Mouse (Mus musculus): Measurements from ENCODE around the gene Rpl29. TPM values are rescaled to one million over a fixed set of nuclear protein-coding genes. Genes with fewer than 3 reads are reported as not detected.

The Rpl29 gene
- 347 TPM for polyA plus RNA-seq (2015; fragmentation: Illumina TruSeq; extraction: RNeasy Lipid Tissue Mini Kit (QIAGEN cat#74804); ENCODE audit: insufficient read depth, low replicate concordance)

DNA sequence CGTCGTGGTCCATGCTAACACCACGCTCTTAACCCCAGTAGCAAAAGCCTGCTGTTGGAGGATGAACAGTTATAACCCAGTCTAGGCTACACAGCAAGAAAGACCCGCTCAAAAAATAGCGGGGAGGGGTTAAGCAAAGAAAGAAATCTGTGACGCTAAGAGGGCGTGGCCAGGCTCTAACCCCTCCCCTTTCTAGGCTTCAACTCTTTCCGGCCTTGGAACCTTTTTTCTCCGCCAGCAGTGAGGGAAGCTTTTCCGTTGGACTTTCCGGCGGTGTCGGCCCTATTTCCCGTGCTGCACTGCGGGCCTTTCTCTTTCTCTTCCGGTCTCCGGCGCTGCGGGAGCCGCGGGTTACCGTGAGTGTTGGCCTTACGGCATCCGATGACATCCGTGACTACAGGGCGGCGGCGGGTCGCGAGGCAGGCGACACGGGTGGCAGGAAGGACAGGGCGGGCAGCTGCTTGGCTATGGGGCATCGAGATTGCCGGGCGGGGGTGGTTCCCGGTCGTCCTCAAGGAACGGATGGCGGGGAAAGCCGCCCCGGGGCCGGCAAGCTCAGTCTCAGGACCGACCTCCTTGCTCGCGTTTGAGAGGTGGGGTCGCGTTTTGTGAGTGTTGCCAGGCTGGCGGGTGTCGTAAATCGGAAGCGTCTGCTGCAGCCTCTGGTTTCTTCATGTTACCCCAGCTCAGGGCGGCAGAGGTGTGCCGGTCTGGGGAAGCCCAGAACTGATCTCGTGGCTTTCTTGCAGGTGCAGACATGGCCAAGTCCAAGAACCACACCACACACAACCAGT is at the start of gene Rpl29:
Gene Rpl29 (plus strand): TSS at position 234 of the 794 bp plus-strand sequence.

GRCm38 (mm10) chr9:106447348-106447747 is 18.1 kb downstream of the Rpl29 start, which contains the start of the genes Abhd14b and Abhd14a:
Abhd14b (plus strand) TSS chr9:106447459.
Abhd14a (minus strand) TSS chr9:106447678.

GRCm38 (mm10) chr9:106453271-106454070 is 24.2 kb downstream of the Rpl29 start, which contains the start of gene Pcbp4:
Pcbp4 (plus strand) TSS chr9:106453291.

GRCm38 (mm10) chr9:106465571-106466200 is 36.4 kb downstream of the Rpl29 start, which contains the start of gene Gpr62:
Gpr62 (minus strand) TSS chr9:106465938.

GRCm38 (mm10) chr9:106475663-106476001 is 46.4 kb downstream of the Rpl29 start, which contains the start of gene Rrp9:
Rrp9 (plus strand) TSS chr9:106475963.

GRCm38 (mm10) chr9:106476924-106477484 is 47.8 kb downstream of the Rpl29 start, which contains the start of gene Parp3:
Parp3 (minus strand) TSS chr9:106476949.

Other genes starting within 250 kb of the Rpl29 start
- 67.1 TPM for gene Ppm1m, start 229.7 kb upstream of the Rpl29 start, polyA plus RNA-seq (2015; fragmentation: Illumina TruSeq; extraction: RNeasy Lipid Tissue Mini Kit (QIAGEN cat#74804); ENCODE audit: insufficient read depth, low replicate concordance)
- gene Twf2, start 226.3 kb upstream of the Rpl29 start, polyA plus RNA-seq (2015; fragmentation: Illumina TruSeq; extraction: RNeasy Lipid Tissue Mini Kit (QIAGEN cat#74804); ENCODE audit: insufficient read depth, low replicate concordance): 53.0 TPM
- 31.3 TPM for gene Tlr9, start 206.9 kb upstream of the Rpl29 start, polyA plus RNA-seq (2015; fragmentation: Illumina TruSeq; extraction: RNeasy Lipid Tissue Mini Kit (QIAGEN cat#74804); ENCODE audit: insufficient read depth, low replicate concordance)
- gene Alas1, start 180.8 kb upstream of the Rpl29 start, polyA plus RNA-seq (2015; fragmentation: Illumina TruSeq; extraction: RNeasy Lipid Tissue Mini Kit (QIAGEN cat#74804); ENCODE audit: insufficient read depth, low replicate concordance): 34.6 TPM
- 1.4 TPM for gene Poc1a, start 148.4 kb upstream of the Rpl29 start, polyA plus RNA-seq (2015; fragmentation: Illumina TruSeq; extraction: RNeasy Lipid Tissue Mini Kit (QIAGEN cat#74804); ENCODE audit: insufficient read depth, low replicate concordance)
- 29.6 TPM for gene Dusp7, start 60.8 kb upstream of the Rpl29 start, polyA plus RNA-seq (2015; fragmentation: Illumina TruSeq; extraction: RNeasy Lipid Tissue Mini Kit (QIAGEN cat#74804); ENCODE audit: insufficient read depth, low replicate concordance)
- 5.5 TPM for gene Acy1, start 8.9 kb downstream of the Rpl29 start, polyA plus RNA-seq (2015; fragmentation: Illumina TruSeq; extraction: RNeasy Lipid Tissue Mini Kit (QIAGEN cat#74804); ENCODE audit: insufficient read depth, low replicate concordance)
- gene Abhd14b, start 18.0 kb downstream of the Rpl29 start, polyA plus RNA-seq (2015; fragmentation: Illumina TruSeq; extraction: RNeasy Lipid Tissue Mini Kit (QIAGEN cat#74804); ENCODE audit: insufficient read depth, low replicate concordance): 19.7 TPM
- 5.2 TPM for gene Abhd14a, start 18.2 kb downstream of the Rpl29 start, polyA plus RNA-seq (2015; fragmentation: Illumina TruSeq; extraction: RNeasy Lipid Tissue Mini Kit (QIAGEN cat#74804); ENCODE audit: insufficient read depth, low replicate concordance)
- gene Pcbp4, start 23.8 kb downstream of the Rpl29 start, polyA plus RNA-seq (2015; fragmentation: Illumina TruSeq; extraction: RNeasy Lipid Tissue Mini Kit (QIAGEN cat#74804); ENCODE audit: insufficient read depth, low replicate concordance): 2.1 TPM
- not detected for gene Gpr62, start 36.5 kb downstream of the Rpl29 start, polyA plus RNA-seq (2015; fragmentation: Illumina TruSeq; extraction: RNeasy Lipid Tissue Mini Kit (QIAGEN cat#74804); ENCODE audit: insufficient read depth, low replicate concordance)
- gene Rrp9, start 46.5 kb downstream of the Rpl29 start, polyA plus RNA-seq (2015; fragmentation: Illumina TruSeq; extraction: RNeasy Lipid Tissue Mini Kit (QIAGEN cat#74804); ENCODE audit: insufficient read depth, low replicate concordance): 23.6 TPM
- gene Parp3, start 47.5 kb downstream of the Rpl29 start, polyA plus RNA-seq (2015; fragmentation: Illumina TruSeq; extraction: RNeasy Lipid Tissue Mini Kit (QIAGEN cat#74804); ENCODE audit: insufficient read depth, low replicate concordance): 53.9 TPM
- not detected for gene Iqcf1, start 70.5 kb downstream of the Rpl29 start, polyA plus RNA-seq (2015; fragmentation: Illumina TruSeq; extraction: RNeasy Lipid Tissue Mini Kit (QIAGEN cat#74804); ENCODE audit: insufficient read depth, low replicate concordance)
- gene Iqcf5, start 85.1 kb downstream of the Rpl29 start, polyA plus RNA-seq (2015; fragmentation: Illumina TruSeq; extraction: RNeasy Lipid Tissue Mini Kit (QIAGEN cat#74804); ENCODE audit: insufficient read depth, low replicate concordance): not detected
- gene Iqcf3, start 132.2 kb downstream of the Rpl29 start, polyA plus RNA-seq (2015; fragmentation: Illumina TruSeq; extraction: RNeasy Lipid Tissue Mini Kit (QIAGEN cat#74804); ENCODE audit: insufficient read depth, low replicate concordance): not detected
- gene Iqcf4, start 141.5 kb downstream of the Rpl29 start, polyA plus RNA-seq (2015; fragmentation: Illumina TruSeq; extraction: RNeasy Lipid Tissue Mini Kit (QIAGEN cat#74804); ENCODE audit: insufficient read depth, low replicate concordance): not detected
- not detected for gene Iqcf6, start 197.1 kb downstream of the Rpl29 start, polyA plus RNA-seq (2015; fragmentation: Illumina TruSeq; extraction: RNeasy Lipid Tissue Mini Kit (QIAGEN cat#74804); ENCODE audit: insufficient read depth, low replicate concordance)
- gene Grm2, start 226.6 kb downstream of the Rpl29 start, polyA plus RNA-seq (2015; fragmentation: Illumina TruSeq; extraction: RNeasy Lipid Tissue Mini Kit (QIAGEN cat#74804); ENCODE audit: insufficient read depth, low replicate concordance): not detected

Measured in spleen, adult 10 weeks (tissue).